Mouse (Mus musculus) liver, adult 2 months (tissue): ENCODE results near the gene Fn3krp. TPM values are rescaled to one million over a fixed set of nuclear protein-coding genes. Genes with fewer than 3 reads are reported as not detected.
A peak's percentile ranks its signal among the peaks of the same experiment; 100 is the strongest.

ENCODE experiments used
- DNase-seq: peaks from one replicate; pipeline ENCODE4 v3.0.0-alpha.2; 2011; ENCODE audit warnings: low read depth, low spot score; ENCODE audit errors: extremely low read depth
- H3K27ac ChIP-seq: fragments of 200-500 bp; replicated peaks from 2 replicates; pipeline ENCODE4 v1.5.1; 2012; ENCODE audit warnings: low read depth, mild to moderate bottlenecking, control low read depth, inconsistent platforms, low read length; ENCODE audit not compliant: insufficient read depth
- H3K27me3 ChIP-seq: fragments of 200-500 bp; 2 replicates; pipeline ENCODE4 v1.6.1; 2012; ENCODE audit warnings: mild to moderate bottlenecking, moderate library complexity, low read length, inconsistent platforms; ENCODE audit not compliant: control insufficient read depth, insufficient read depth
- H3K36me3 ChIP-seq: fragments of 200-500 bp; 2 replicates; pipeline ENCODE4 v1.6.1; 2012; ENCODE audit warnings: low read length, inconsistent platforms; ENCODE audit not compliant: control insufficient read depth, insufficient read depth
- H3K4me1 ChIP-seq: fragments of 200-500 bp; 2 replicates; pipeline ENCODE4 v1.6.1; 2011; ENCODE audit warnings: low read length; ENCODE audit not compliant: control insufficient read depth, insufficient read depth
- H3K4me3 ChIP-seq: fragments of 200-500 bp; 2 replicates; pipeline ENCODE4 v1.5.1; 2011; ENCODE audit warnings: low read depth, mild to moderate bottlenecking, control low read depth, low read length, moderate library complexity; ENCODE audit not compliant: insufficient read depth
- H3K79me2 ChIP-seq: fragments of 200-500 bp; 2 replicates; pipeline ENCODE4 v1.6.1; 2012; ENCODE audit warnings: inconsistent platforms, mild to moderate bottlenecking, low read length, moderate library complexity; ENCODE audit not compliant: control insufficient read depth, insufficient read depth
- H3K9ac ChIP-seq: fragments of 200-500 bp; 2 replicates; pipeline ENCODE4 v1.6.1; 2012; ENCODE audit warnings: low read depth, mild to moderate bottlenecking, control low read depth, inconsistent platforms, low read length
- CTCF ChIP-seq: fragments of 200-500 bp; IDR thresholded peaks from 2 replicates; pipeline ENCODE4 v1.5.1; 2011; ENCODE audit warnings: low read depth, low read length, control low read depth
- POLR2A ChIP-seq: fragments of 200-500 bp; IDR thresholded peaks from 2 replicates; pipeline ENCODE4 v1.6.1; 2011; ENCODE audit warnings: low read length, control low read depth; ENCODE audit not compliant: insufficient read depth; ENCODE audit errors: extremely low read depth
- WGBS: fragments of 180-500 bp; shearing (Covaris S2); methylation state at CpG from one replicate; pipeline ENCODE4 v1.1.7; 2018; 5-methylcytosine and 5-hydroxymethylcytosine counted together
- polyA plus RNA-seq: library from polyadenylated mRNA; depleted of rRNA; stranded (reverse); fragments of >200 nt; gene quantifications from 2 replicates; pipeline ENCODE4 v1.2.3, GENCODE M21; 2012
- total RNA-seq: library from RNA; depleted of rRNA; stranded (reverse); fragments of >200 nt; gene quantifications from 2 replicates; pipeline ENCODE4 v1.2.3, GENCODE M21; 2014

Gene Fn3krp
- total and polyA plus RNA-seq, 2 experiments: 5.5 to 12.7 TPM

GRCm38 (mm10) chr11:121388554-121388945, 32.7 kb upstream of the Fn3krp start:
- no peaks in the 10 kb centered on the region for H3K27me3 ChIP-seq

DNA sequence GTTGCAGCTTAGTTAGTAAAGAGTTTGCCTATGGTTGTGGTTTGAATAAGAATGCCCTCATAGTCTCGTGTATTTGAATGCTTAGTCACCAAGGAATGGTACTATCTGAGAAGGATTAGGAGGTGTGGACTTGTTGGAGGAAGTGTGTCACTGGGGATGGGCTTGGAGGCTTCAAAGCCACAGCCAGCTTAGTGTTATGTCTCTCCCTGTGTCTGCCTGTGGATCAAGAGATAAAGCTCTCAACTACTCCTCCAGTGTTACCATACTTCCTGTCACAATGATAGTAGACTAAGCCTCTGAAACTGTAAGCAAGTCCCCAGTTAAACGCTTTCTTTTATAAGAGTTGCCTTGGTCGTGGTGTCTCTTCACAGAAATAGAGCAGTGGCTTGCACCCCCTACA, 30.4 kb upstream of the Fn3krp start:
- no peak overlapping the region for H3K27ac ChIP-seq
- H3K4me1 ChIP-seq: peaks cover 8% of the 10 kb centered on the region; the same call in 1 of the 2 replicates
- H3K27me3 ChIP-seq: no peaks in the 10 kb centered on the region
- H3K9ac ChIP-seq: no peak overlapping the region
- DNase-seq: no peak
- no peak for TF ChIP-seq CTCF
- TF ChIP-seq POLR2A: no peak
- no peaks in the 10 kb centered on the region for H3K36me3 ChIP-seq
- H3K4me3 ChIP-seq: no peak overlapping the region
- H3K79me2 ChIP-seq: no peaks in the 10 kb centered on the region
- 66% methylated on average over 3 of the region's 3 CpGs for WGBS

More at GRCm38 (mm10) chr11:121388554-121388945, 32.7 kb upstream of the Fn3krp start:
- Histone ChIP-seq H3K4me3 (no peak overlapping the region), H3K79me2 (no peaks in the 10 kb centered on the region), H3K9ac (peak overlapping the region; percentile 9; the same call in 1 of the 2 replicates), H3K27ac (no peak overlapping the region), H3K36me3 (no peaks in the 10 kb centered on the region), H3K4me1 (peaks cover 8% of the 10 kb centered on the region; the same call in 1 of the 2 replicates)
- WGBS: 7% methylated on average over 6 of the region's 6 CpGs
- TF ChIP-seq CTCF (no peak), POLR2A (no peak)
- no peak for DNase-seq

DNA sequence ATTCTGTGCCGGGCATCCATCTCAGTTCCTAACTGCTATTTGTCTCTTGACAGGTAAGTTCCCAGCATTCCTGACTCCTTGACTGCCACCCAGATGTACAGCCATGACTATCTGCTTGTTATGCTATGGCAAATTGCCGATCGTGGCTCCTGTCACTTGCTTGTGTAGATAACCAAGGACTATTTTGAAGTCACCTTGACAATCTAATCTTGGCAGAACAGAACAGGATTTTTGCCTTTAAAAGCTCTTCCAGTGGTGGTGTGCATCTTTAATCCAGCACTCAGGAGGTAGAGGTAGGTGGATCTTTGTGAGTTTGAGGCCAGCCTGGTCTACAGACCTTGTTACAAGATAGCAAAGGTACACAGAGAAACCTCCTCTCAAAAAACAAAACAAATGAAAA, 28.8 kb upstream of the Fn3krp start:
- Histone ChIP-seq H3K4me1 (peaks cover 6% of the 10 kb centered on the region; the same call in 1 of the 2 replicates), H3K27ac (no peak overlapping the region), H3K9ac (no peak overlapping the region), H3K27me3 (no peaks in the 10 kb centered on the region), H3K4me3 (no peak overlapping the region), H3K79me2 (no peaks in the 10 kb centered on the region), H3K36me3 (no peaks in the 10 kb centered on the region)
- 86% methylated on average over 3 of the region's 3 CpGs for WGBS
- DNase-seq: no peak
- TF ChIP-seq POLR2A (no peak), CTCF (no peak)

DNA sequence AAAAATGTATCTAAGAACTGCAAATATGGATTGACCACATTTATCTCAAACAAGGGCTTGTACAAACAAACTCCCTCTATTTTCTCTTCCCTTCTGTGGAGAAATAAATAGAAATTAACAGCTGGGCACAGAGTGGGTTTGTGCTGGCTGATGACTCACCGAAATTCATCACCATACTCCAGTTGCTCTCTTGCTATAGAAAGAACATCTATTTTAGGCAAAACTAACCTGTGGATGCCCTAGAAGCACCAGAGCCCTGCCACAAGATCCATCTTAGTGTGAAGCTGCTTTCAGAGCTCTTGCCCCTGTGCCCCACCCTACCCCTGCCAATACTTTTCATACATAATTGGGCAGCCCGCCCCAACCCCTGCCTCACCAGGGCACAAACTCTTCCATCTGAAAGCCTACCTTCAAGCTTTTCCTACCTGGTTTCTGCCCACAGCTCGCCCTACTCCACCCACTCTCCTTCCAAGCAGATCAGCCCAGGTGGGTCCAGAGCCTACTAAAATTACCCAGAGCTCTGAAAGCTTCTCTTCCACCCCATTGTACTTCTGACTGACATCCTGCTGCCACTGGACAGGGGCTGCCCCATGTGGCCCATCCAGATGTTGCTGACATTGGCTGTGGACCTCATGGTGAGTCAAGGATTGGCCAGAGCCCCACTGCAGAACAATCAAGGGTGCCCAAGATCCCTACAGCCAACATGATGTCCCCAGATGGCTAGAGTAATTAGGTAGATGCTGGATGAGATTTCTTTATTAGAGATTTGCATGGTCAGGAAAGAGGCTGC, 13.6 kb upstream of the Fn3krp start:
- Histone ChIP-seq H3K4me1 (no peaks in the 10 kb centered on the region), H3K36me3 (no peaks in the 10 kb centered on the region), H3K79me2 (no peaks in the 10 kb centered on the region), H3K4me3 (no peak overlapping the region), H3K9ac (no peak overlapping the region), H3K27ac (no peak overlapping the region), H3K27me3 (no peaks in the 10 kb centered on the region)
- no peak for TF ChIP-seq CTCF
- no peak for TF ChIP-seq POLR2A
- no peak for DNase-seq
- 77% methylated on average over 3 of the region's 3 CpGs for WGBS

- no peaks in the 10 kb centered on the region for H3K79me2 ChIP-seq
- WGBS: 79% methylated on average over 5 of the region's 5 CpGs
- no peaks in the 10 kb centered on the region for H3K27me3 ChIP-seq
- no peaks in the 10 kb centered on the region for H3K36me3 ChIP-seq
- H3K9ac ChIP-seq: no peak overlapping the region
- no peak for DNase-seq
- no peak overlapping the region for H3K4me3 ChIP-seq
- TF ChIP-seq CTCF: no peak
- TF ChIP-seq POLR2A: no peak
- H3K27ac ChIP-seq: no peak overlapping the region
- no peaks in the 10 kb centered on the region for H3K4me1 ChIP-seq
Observed at GRCm38 (mm10) chr11:121414762-121415161, 6.4 kb upstream of the Fn3krp start.

DNA sequence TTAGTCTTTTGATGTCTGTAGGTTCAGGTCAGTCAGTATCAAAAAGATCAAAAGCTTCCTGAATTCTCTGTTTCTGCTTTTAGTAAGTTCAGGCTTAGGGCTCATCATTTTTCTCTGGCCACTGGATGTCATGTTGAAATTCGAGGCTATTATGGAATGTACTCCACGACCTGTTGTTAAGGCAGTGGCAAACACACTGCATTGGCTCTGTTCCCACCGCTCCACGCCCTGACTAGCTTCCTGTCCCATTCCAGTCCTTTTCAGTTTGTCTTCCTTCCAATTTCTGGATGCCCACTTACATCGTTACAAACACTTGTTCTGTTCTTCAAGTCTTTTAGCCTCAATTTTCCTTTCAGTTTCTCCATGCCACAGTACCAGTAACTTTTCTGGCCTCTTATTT, 5.8 kb upstream of the Fn3krp start:
- Histone ChIP-seq H3K27me3 (no peaks in the 10 kb centered on the region), H3K4me1 (no peaks in the 10 kb centered on the region), H3K36me3 (no peaks in the 10 kb centered on the region), H3K79me2 (no peaks in the 10 kb centered on the region), H3K4me3 (no peak overlapping the region), H3K9ac (no peak overlapping the region), H3K27ac (no peak overlapping the region)
- TF ChIP-seq CTCF (no peak), POLR2A (no peak)
- no peak for DNase-seq
- 53% methylated on average over 5 of the region's 5 CpGs for WGBS
